Mouse (Mus musculus) erythroblast, embryonic 14.5 days (primary cell): Measurements from ENCODE around the gene Dock1. TPM values are rescaled to one million over a fixed set of nuclear protein-coding genes. Genes with fewer than 3 reads are reported as not detected.

ENCODE experiments used
- H3K27me3 ChIP-seq: 2 replicates; pipeline ENCODE4 v1.6.1; 2012; ENCODE audit warnings: inconsistent platforms; ENCODE audit not compliant: control insufficient read depth
- H3K36me3 ChIP-seq: 2 replicates; pipeline ENCODE4 v1.6.1; 2012; ENCODE audit warnings: mild to moderate bottlenecking, inconsistent platforms; ENCODE audit not compliant: control insufficient read depth
- H3K4me1 ChIP-seq: 2 replicates; pipeline ENCODE4 v1.6.1; 2012; ENCODE audit warnings: inconsistent platforms; ENCODE audit not compliant: control insufficient read depth
- H3K4me3 ChIP-seq: replicated peaks from 2 replicates; pipeline ENCODE3; 2012; ENCODE audit warnings: moderate library complexity, mild to moderate bottlenecking, inconsistent platforms
- H3K9me3 ChIP-seq: 2 replicates; pipeline ENCODE4 v1.6.1; 2012; ENCODE audit warnings: low read length, inconsistent platforms, mixed read lengths; ENCODE audit not compliant: control insufficient read depth
- GATA1 ChIP-seq: IDR thresholded peaks from 2 replicates; pipeline ENCODE4 v1.6.1; 2012; ENCODE audit warnings: low read length, inconsistent platforms, mixed read lengths
- TAL1 ChIP-seq: IDR thresholded peaks from 3 replicates; pipeline ENCODE4 v1.6.1; 2012; ENCODE audit warnings: low read length, inconsistent platforms, mixed read lengths
- polyA plus RNA-seq: library from polyadenylated mRNA; stranded (reverse); fragments of >175 nt; gene quantifications from 2 replicates; pipeline ENCODE4 v1.2.3, GENCODE M21; 2012

Gene Dock1
- polyA plus RNA-seq, 1 experiment = not detected

DNA sequence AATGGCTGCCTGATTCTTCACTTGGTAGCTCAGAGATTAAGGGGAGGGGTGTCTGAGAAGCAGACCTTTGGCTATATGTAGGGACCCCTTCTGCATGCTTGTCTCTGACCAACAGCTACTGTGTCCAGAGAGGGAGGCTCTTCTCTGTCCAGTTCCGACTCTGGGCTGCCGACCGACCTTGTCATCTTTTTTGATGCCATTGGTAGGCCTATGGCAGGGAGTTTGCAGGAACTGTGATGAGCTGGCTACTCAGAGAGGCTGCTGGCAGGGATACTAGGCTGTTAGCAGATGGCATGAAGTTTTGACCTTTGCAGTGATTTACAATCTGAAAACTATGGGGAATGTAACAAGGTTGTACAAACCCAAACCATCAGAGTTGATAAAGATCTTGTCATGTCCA, 109.3 kb downstream of the Dock1 start:
- H3K4me3 ChIP-seq = no peak overlapping the region
- no peaks in the 10 kb centered on the region for H3K36me3 ChIP-seq
- H3K27me3 ChIP-seq = no peaks in the 10 kb centered on the region
- H3K9me3 ChIP-seq = no peaks in the 10 kb centered on the region
- TF ChIP-seq TAL1 (no peak), GATA1 (no peak)
- no peaks in the 10 kb centered on the region for H3K4me1 ChIP-seq

DNA sequence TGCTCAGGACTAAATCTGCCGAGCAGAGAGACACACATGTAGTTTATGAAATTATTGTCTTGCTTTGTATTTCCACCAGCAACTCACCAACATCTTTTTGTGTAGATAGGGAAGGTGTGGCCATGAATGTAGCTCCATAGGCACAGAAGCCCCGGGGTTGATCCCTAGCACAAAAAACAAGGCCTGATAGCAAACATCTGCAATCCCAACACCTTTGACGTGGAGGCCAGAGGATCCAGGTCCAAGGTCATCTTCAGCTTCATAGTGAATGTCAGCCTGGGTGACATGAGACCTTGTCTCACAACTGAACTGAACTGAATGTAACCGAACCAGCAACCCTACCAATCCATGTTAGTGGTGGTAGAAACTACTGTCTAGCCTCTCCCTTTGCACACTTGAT, 116.7 kb downstream of the Dock1 start:
- TF ChIP-seq GATA1 (no peak), TAL1 (no peak)
- no peaks in the 10 kb centered on the region for H3K4me1 ChIP-seq
- H3K9me3 ChIP-seq = no peaks in the 10 kb centered on the region
- H3K36me3 ChIP-seq = no peaks in the 10 kb centered on the region
- no peaks in the 10 kb centered on the region for H3K27me3 ChIP-seq
- H3K4me3 ChIP-seq = no peak overlapping the region

DNA sequence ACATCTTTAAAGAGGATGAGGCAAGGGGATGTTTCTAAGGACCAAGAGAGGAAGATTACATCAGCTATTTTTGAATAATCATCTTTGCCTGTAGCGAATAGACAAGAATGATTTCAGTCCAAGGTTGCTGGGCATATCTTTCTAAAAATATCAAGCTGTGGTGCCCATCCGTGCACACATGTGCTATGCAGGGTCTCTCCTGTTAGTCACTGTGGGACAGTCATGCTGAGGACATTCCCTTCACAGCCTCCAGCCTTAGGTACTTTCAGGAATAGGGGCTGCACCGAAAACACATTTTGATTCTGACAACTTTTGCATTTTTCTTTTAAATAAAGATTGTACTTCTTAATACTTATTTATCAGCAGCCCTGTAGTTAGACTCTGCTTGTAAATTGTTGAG, 124.4 kb downstream of the Dock1 start:
- no peak for TF ChIP-seq GATA1
- TF ChIP-seq TAL1 = no peak
- H3K27me3 ChIP-seq = no peaks in the 10 kb centered on the region
- no peaks in the 10 kb centered on the region for H3K4me1 ChIP-seq
- H3K4me3 ChIP-seq = no peak overlapping the region
- no peaks in the 10 kb centered on the region for H3K36me3 ChIP-seq
- no peaks in the 10 kb centered on the region for H3K9me3 ChIP-seq

- TF ChIP-seq GATA1 (no peak), TAL1 (no peak)
- H3K27me3 ChIP-seq = no peaks in the 10 kb centered on the region
- H3K9me3 ChIP-seq = no peaks in the 10 kb centered on the region
- H3K4me1 ChIP-seq = no peaks in the 10 kb centered on the region
- H3K4me3 ChIP-seq = no peak overlapping the region
- no peaks in the 10 kb centered on the region; the same call in 1 of the 2 replicates for H3K36me3 ChIP-seq
Observed at GRCm38 (mm10) chr7:134800079-134800478, 129.6 kb downstream of the Dock1 start.

- Histone ChIP-seq H3K27me3 (no peaks in the 10 kb centered on the region), H3K9me3 (no peaks in the 10 kb centered on the region), H3K36me3 (no peaks in the 10 kb centered on the region; the same call in 1 of the 2 replicates), H3K4me3 (no peak overlapping the region), H3K4me1 (no peaks in the 10 kb centered on the region)
- no peak for TF ChIP-seq GATA1
- TF ChIP-seq TAL1 = no peak
Observed at GRCm38 (mm10) chr7:134804422-134804821, 134.0 kb downstream of the Dock1 start.

DNA sequence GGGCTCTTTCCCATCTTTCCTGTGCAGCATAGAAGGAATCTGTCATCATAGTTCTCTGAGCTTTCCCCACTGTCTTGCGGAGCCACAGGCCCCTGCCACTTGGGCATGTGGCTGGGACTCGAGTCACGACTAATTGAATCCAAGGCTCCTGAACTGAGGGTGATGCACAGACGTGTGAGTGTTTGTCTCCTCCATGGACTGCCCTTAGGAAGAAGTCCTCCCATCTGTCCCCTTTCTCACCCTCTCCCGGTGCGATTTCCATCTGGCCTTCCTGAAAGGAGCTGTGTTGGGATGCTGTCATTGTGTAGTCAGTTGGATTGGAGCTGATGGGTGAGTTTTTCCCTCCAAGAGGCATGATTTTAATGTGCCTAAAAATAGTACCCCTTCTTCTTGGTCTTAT, 136.3 kb downstream of the Dock1 start:
- TF ChIP-seq GATA1 (no peak), TAL1 (no peak)
- H3K4me3 ChIP-seq = no peak overlapping the region
- H3K9me3 ChIP-seq = no peaks in the 10 kb centered on the region
- no peaks in the 10 kb centered on the region for H3K27me3 ChIP-seq
- no peaks in the 10 kb centered on the region for H3K4me1 ChIP-seq
- no peaks in the 10 kb centered on the region; the same call in 1 of the 2 replicates for H3K36me3 ChIP-seq

DNA sequence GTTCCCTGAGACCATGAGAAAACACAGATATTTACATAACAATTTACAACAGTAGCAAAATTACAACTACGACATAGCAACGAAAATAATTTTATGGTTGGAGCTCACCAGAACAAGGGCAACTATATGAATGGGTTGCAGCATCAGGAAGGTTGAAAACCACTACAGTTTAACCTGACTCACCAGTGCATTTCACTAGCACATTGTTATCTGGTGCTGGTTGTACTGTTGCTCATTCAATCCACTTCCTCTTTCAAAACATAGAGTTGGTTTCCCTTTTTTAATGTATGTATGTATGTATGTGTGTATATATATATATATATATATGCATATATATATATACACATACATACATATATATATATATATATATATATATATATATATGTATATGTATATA, 138.0 kb downstream of the Dock1 start:
- H3K27me3 ChIP-seq = no peaks in the 10 kb centered on the region
- no peak overlapping the region for H3K4me3 ChIP-seq
- H3K9me3 ChIP-seq = no peaks in the 10 kb centered on the region
- H3K36me3 ChIP-seq = no peaks in the 10 kb centered on the region; the same call in 1 of the 2 replicates
- TF ChIP-seq GATA1 (no peak), TAL1 (no peak)
- H3K4me1 ChIP-seq = no peaks in the 10 kb centered on the region

DNA sequence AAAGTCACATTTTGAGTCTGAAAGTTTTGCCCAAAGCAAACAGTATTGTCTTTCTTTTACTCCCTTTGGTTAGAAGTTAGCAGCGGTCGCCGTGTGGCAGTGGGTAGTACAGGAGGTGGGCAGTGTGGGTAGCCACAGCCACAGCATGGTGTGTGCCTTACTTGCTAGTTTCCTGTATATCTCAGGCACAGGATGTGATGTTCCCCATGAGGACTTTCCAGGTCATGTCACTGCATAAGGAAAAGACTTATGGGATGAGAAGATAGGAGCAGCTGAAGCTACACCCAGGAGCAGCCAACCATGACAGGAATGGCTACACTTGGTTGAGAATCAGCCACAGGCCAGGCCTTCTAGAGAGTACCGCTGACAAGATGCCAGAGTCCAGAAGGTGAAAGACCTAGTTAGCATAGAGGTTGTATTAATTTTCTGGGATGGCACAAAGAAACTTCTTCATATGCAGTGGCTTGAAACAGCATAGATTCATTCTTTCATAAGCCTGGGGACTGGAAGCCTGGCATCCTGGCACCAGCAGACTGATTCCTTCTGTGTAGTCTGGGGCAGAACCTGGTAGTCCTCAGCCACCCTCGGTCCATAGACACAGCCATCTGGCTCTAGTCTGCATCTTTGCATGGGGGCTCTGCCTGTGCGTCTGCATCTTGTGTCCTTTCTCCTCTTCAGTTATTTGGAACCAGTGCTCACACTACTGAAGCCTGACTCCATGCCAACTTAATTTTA, 139.0 kb downstream of the Dock1 start:
- Histone ChIP-seq H3K27me3 (no peaks in the 10 kb centered on the region), H3K4me1 (no peaks in the 10 kb centered on the region), H3K4me3 (no peak overlapping the region), H3K9me3 (no peaks in the 10 kb centered on the region), H3K36me3 (no peaks in the 10 kb centered on the region; the same call in 1 of the 2 replicates)
- TF ChIP-seq TAL1 (no peak), GATA1 (no peak)

DNA sequence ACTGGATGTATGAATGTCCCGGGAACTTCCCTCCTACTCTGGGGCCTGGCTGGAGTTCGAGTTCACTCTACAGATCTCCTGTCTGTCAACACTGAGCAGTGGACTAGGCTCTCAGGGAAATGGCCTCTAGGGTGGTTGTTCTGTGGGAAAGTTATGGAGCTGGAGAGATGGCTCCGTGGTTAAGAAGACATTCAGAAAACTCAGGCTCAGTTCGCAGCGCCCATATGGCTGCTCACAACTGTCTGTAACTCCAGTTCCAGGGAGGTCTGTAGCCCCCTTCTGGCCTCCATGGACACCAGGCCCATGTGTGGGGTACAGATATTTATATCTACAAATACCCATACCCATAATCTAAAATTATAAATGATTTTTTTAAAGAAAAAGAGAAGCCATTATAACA, 148.0 kb downstream of the Dock1 start:
- TF ChIP-seq TAL1 = no peak
- no peak for TF ChIP-seq GATA1
- Histone ChIP-seq H3K9me3 (0 out of 2 replicates have a peak, but pooled peaks cover 2% of the 10 kb centered on the region), H3K27me3 (no peaks in the 10 kb centered on the region), H3K4me1 (no peaks in the 10 kb centered on the region), H3K4me3 (no peak overlapping the region), H3K36me3 (no peaks in the 10 kb centered on the region; the same call in 1 of the 2 replicates)

DNA sequence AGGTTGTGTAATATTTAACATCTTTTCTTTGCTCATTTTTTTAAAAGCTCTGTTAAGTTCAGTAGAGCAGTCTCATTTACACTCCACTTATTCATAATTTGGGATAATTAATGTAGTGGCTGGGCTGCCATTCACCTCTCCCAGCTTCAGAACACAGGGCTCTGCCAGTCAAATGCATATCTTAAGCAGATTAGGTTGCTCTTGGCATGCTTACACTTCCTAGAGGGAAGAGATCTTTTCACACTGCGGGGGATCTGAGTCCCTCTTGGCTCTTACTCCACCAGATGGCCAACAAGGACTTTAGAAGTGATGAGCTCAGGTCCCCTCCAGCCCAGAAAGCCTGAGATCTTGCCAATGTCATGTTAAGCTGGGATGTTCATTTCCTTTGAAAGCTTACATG, 150.8 kb downstream of the Dock1 start:
- Histone ChIP-seq H3K4me3 (no peak overlapping the region), H3K4me1 (no peaks in the 10 kb centered on the region), H3K36me3 (no peaks in the 10 kb centered on the region; the same call in 1 of the 2 replicates), H3K9me3 (0 out of 2 replicates have a peak, but pooled peaks cover 2% of the 10 kb centered on the region), H3K27me3 (no peaks in the 10 kb centered on the region)
- TF ChIP-seq TAL1 (no peak), GATA1 (no peak)
